Mouse (Mus musculus): ENCODE measurements around the gene Arhgap40.

- TF ChIP-seq USF1 (IDR thresholded peaks at IDR 0.05; ENCODE audit: low read depth) = no peak
- no peak for TF ChIP-seq CTCF (IDR thresholded peaks at IDR 0.05; ENCODE audit: control insufficient read depth, insufficient read depth, insufficient read length)
- no peak for TF ChIP-seq MAX (IDR thresholded peaks at IDR 0.05)
- TF ChIP-seq MYOD1 (IDR thresholded peaks at IDR 0.05; ENCODE audit: control insufficient read depth, insufficient read length, low read depth) = no peak
- no peak for TF ChIP-seq CEBPB (IDR thresholded peaks at IDR 0.05; ENCODE audit: low read depth)
- TF ChIP-seq FOSL1 (IDR thresholded peaks at IDR 0.05; ENCODE audit: insufficient read depth, low read length, poor library complexity, severe bottlenecking) = no peak
Observed at GRCm38 (mm10) chr2:158555812-158556211, 43.2 kb downstream of the Arhgap40 start.
